Mouse (Mus musculus) T-helper 17 cell (primary cell): ENCODE data around the gene Eif4g3.

Experiments
- in situ Hi-C, 2 experiments: fragments of 300-600 bp; cut with MboI, MseI; formaldehyde crosslinking; loops; 1 replicate in 1 of 2; 2 replicates in 1 of 2; pipeline ENCODE4 v1.15.1; 2025; ENCODE audit warnings: high pct_unique_total_duplicates in 2 of 2

The Eif4g3 gene

GRCm38 (mm10) chr4:138216200-138216890, 223.5 kb downstream of the Eif4g3 start, which contains the start of gene Hp1bp3:
TSS of gene Hp1bp3 (plus strand) at chr4:138216296.
- in situ Hi-C loops, result loop anchor here in 1 of 2 experiments (5.0 kb wide), 1 partner anchor 364 kb away; no protein-coding TSS in a partner anchor

DNA sequence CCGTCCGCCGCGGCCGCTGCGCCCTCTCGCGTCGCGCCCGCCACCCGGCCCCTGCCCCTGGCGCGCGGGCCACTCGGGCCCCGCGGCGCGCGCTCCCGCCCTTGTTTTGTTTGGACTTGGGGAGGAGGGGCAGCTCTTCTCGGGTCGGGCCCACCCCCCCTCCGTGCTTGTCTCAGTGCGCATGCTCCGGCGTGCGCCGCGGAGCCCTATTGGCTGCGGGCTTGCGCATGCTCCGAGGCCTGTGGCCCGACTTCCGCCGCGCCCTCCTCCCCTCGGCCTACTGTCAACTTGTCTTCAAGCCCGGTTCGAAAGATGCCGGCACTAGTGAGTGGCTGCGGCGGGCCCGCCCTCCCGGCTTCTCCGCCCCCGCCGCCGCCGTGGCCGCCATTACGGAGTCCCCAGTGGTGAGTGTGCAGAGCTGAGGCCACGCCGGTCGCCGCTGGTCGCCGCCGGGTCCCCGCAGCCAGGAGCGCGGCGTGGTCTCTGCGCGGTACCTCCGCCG, 224.1 kb downstream of the Eif4g3 start:
- in situ Hi-C loops, result loop anchor here in 1 of 2 experiments (5.0 kb wide), 1 partner anchor 365 kb away; no protein-coding TSS in a partner anchor

- in situ Hi-C loops, result loop anchor here in 1 of 2 experiments (5.0 kb wide), 1 partner anchor 365 kb away; no protein-coding TSS in a partner anchor
These were observed 224.6 kb downstream of the Eif4g3 start for GRCm38 (mm10) chr4:138217441-138217840.

DNA sequence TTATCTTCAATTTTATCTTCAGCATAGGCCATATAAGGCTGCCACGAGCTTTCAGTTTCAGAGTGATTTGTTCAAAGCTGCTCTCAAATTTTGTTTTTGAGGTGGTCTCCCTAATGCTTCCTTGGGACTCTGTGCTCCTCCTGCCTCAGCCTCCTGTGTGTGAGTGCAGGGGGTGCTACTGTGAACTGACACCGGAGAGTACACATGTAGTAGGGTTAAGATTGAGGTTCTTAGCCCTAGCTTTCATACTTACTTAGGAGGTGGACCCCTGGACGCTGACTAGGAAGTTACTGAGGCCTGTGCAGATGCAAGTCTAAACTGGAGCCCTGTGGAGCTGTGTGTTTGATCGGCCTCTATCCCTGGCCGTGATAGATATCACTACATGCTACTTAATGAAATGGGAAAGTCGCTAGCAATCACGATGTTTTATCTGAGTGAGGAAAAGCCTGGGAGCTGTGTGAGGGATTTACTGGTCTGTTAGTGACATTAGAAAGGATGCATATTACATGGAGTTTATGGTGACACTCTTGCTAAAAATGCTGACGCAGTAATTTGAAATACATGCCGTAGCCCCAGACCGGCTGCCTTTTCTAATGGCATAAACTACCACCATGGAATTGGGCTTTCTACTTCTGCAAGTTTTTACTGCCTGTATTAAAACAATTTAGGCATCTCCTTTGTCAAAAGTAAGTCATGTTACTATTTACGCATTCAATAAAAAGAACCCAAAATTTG, 225.3 kb downstream of the Eif4g3 start:
- in situ Hi-C loops, result loop anchor here in 1 of 2 experiments (5.0 kb wide), 1 partner anchor 366 kb away; no protein-coding TSS in a partner anchor

DNA sequence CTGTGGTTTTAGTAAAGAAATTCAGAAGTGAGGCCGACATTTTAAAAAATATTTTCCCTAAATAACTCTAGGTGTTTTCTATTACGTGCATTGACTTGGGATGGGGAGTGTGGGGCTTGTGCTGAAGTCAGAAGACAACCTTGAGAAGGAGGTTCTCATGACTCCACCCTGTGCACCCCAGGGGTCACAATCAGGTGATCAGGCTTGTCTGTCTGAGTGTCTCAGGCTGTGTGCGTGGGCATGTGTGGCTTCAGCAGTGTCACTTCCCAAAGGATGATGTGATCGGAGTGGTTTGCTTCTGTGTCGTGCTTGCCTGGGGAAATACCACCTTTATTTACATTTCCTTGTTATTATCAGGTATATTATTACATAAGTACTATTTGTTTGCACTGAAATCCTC, 226.5 kb downstream of the Eif4g3 start:
- in situ Hi-C loops, result loop anchor here in 1 of 2 experiments (5.0 kb wide), 1 partner anchor 367 kb away; no protein-coding TSS in a partner anchor

- in situ Hi-C loops, result no loop called here
These were observed 227.9 kb downstream of the Eif4g3 start for GRCm38 (mm10) chr4:138220761-138221160.

GRCm38 (mm10) chr4:138221406-138221805, 228.6 kb downstream of the Eif4g3 start:
- in situ Hi-C loops, result no loop called here

DNA sequence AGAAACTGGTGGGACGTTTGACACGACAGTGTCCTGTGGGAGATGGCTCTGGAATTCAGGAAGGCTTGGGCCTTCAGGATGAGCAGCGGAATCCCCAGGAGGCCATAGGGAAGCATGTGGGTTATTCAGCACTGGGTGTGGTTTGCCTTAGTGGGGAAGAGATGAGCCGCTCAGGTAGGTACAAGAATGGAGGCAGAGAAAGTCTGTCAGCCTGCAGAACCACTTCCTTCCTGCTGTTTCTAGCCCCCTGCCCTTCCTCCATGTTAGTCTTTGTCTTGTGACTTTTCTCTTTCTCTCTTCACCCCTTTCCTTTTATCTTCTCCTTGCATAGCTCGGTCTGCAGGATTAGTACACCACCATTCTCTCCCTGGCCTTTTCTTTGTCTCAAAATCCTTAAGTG, 229.6 kb downstream of the Eif4g3 start:
- in situ Hi-C loops, result no loop called here

DNA sequence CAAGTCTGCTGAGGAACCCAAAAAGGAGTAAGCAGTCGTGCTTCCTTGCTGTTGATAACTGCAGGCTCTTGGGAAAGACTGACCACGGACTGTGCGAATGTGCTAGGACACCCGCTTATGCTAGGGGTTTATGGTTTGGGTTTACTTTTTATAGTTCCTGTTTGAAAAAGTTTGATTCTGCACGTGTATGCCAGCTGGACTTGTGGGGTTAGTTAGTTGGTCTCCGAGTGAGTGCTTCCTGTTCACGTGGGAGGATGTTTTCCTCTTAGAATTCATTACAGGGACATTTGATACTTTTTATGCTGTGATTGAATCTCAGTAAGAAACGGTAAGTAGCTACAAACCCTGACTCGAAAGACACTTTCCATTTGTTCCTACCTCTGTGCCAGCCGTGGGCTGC, 230.8 kb downstream of the Eif4g3 start:
- in situ Hi-C loops, result no loop called here

DNA sequence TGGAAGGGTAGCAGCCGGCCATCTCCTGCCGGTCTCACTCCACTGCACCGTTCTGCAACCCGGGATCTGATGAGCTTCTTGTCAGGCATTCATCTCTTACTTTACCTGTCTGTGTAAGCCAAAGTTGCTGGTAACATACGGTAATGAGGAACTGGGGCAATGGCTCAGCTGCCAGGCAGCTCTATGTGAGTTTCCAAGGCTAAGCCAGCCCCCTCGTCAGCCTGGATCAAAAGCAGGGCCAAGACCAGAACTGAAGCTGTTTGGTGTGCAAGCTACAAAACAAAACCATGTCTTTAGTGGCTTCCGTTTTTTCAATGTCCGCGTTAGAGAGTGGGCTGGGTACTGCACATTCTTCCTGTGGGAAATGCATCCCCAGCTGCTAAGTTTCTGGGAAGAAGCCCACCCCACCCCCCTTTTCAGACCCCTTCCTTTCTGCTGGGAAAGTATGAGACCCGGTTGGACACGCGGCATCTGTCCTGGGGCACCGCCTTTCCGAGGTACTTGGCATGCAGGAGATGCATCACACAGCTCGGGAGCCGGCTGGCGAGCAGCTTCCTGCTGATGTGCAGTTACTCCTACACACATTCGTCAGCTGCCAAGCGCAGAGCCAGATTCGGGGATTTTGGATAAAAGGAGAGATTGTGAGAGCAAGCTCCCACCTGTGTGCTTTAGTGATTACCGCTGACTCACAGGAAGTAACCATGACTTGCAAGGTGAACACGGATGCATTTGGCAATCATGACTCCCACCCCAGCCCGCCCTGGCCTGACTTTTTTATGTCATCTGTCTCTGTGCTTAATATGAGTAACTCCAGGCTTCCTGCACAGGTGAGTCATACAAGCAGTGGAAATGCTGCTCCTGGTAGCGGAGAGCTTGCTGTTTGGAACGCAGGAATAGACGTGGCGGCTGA, 254.2 kb downstream of the Eif4g3 start:
- in situ Hi-C loops, result no loop called here

DNA sequence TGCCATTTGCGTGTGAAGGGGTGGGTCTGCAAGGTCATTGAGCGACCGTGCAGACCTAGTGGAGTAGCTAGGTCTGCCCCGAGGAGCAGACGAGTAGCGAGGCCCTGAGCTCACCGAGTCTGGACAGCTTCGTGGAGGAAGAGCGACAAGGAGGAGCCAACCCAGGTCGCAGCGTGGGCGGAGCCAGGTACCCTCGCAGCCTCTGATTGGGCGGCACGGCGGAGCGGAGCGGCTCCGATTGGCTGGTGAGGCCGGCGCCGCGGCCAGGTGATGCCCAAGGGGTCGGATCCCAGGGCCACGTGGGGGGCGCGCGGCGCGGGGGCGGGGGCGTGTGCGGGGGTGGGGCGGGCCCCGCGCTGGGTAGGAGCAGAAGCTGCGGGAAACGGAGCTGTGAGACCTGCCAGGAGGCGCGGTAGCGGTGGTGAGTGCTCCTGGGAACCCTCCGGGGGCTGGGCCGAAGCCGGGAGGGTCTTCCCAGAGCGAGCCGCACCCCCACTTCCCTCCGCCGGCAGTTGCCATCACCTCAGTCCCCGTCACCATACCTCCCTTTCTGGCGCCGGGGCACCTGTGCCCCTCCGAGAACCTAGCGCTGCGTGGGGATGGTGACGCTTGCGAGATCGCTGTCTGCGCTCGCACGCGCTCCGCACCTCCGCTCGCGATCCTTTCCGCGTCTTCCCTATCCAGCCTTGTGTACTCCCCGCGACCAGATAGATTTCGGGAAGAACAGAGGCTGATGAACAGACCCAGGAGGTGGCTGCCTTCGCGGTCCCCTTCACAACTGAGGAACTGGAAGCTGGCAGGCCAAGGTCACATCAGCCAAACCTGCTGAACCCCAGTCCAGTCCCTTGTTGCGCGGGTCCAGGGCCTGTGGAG, 257.5 kb downstream of the Eif4g3 start, which contains the start of the genes Sh2d5 and Kif17:
Sh2d5 (plus strand) TSS at position 316 of the 873 bp plus-strand sequence.
Kif17 (plus strand) TSS at position 348 of the 873 bp plus-strand sequence.
- in situ Hi-C loops, result no loop called here

- in situ Hi-C loops, result no loop called here
These were observed 259.0 kb downstream of the Eif4g3 start for GRCm38 (mm10) chr4:138251819-138252218.

DNA sequence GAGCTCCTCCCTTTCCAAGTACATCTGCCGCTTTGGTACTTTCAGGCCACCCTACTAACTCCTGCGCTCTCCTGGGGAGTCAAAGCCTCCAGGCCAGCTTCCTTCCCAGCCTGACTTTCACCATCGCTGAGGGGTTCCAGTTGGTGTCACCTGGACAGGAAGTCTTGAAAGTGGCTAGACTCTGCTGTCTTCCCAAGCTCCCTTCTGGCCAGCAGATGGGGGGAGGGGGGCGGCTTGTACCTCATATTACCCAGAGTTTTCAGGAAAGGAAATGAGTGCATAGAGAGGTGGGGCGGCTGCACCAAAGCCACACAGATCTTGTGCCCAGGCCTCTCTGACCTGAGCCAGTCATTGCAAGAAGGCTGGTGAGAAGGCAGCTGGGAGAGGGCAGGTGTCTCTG, 259.4 kb downstream of the Eif4g3 start:
- in situ Hi-C loops, result no loop called here

- in situ Hi-C loops, result no loop called here
These were observed 264.4 kb downstream of the Eif4g3 start for GRCm38 (mm10) chr4:138257116-138257687.
